Mouse (Mus musculus): ENCODE measurements around the gene Aco2.

DNA sequence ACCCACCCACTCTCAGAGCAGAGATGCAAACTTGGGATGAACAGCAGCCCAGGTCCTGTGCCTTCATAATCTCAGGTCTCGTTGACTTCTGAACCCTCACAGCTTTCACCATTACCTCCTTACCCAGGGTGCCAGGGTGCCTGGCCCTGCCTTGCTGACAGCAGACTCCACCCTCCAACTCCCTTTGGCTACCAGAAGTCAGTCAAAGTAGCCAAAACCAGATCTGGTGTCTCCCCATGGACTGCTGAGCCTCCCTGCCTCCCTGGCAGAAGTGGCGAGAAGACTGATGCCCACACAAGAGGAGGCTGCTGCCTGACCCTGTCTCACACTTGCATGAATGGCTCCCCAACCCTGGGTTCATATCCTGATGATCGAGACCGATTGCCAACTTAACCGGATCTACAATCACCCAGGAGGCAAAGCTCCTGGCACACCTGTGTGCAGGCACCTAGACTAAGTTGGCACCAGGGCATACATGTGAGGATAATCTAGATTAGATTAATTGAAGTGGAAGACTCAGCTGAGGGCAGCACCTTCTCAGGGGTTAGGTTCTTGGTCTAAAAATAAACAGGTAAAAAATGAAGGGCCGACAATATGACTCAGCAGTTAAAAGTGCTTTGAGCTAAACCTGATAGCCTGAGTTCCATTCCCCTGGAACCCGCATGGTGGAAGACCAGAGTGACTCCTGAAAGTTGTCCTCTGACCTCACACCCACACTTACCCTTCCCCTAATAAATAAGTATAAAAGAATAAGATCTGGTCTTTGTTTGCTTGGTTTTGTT lies 43.5 kb upstream of the Aco2 start:
- TF ChIP-seq GATA1 (IDR thresholded peaks at IDR 0.05; ENCODE audit: borderline replicate concordance, low read length) (no peak), FLI1 (IDR thresholded peaks at IDR 0.05; ENCODE audit: low read length) (no peak)

All from megakaryocyte, embryonic 14.5 days (primary cell).